Mouse (Mus musculus) mesoderm, embryonic 11.5 days (tissue): ENCODE data around the gene Tcn2.
"Not testable (repeated sequence)": the region's sequence is repeated elsewhere in the genome, so short reads cannot be mapped to it uniquely, and the experiment has no call there.

Experiments used
- DNase-seq: peaks from one replicate; pipeline ENCODE4 v3.0.0-alpha.2; 2012; ENCODE audit warnings: low read depth, low spot score

Tcn2 gene

DNA sequence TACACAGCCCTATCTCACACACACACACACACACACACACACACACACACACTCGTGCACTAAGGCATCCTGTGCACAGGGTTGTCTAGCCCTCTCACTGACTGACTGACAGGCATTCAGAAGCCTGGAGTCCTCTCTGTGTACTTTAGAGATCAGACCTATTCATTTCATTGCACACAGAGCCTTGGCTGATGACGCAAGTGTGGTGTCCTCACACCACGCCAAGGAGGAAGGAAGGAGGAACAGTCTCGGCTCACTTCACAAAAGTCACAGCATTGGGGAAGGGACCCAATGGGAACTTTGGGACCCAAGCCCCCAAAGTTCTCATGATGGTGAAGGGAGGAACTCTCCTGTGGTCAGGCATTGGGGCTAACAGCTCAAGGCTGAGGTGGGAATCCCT is 1.9 kb downstream of the Tcn2 start:
- DNase-seq = no peak

DNA sequence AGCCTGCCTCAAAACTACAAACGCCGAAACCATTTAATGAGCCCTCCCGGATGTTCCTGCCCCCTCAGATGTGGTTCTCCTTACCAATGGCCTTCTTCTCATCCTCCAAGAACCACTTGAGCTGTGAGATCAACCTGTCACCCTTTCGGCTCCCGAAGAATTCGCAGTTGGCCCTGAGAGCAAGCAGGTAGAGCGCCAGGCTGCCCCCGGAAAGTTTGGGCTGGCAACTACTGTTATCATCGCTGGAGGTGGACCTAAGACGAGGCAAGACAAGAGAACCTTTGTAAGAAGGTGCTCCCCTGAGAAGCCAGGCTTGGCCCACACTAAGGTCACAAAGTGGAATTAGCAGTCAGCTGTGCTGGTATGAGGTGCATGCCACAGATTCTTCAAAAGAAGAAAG is 6.0 kb downstream of the Tcn2 start:
- DNase-seq = no peak

DNA sequence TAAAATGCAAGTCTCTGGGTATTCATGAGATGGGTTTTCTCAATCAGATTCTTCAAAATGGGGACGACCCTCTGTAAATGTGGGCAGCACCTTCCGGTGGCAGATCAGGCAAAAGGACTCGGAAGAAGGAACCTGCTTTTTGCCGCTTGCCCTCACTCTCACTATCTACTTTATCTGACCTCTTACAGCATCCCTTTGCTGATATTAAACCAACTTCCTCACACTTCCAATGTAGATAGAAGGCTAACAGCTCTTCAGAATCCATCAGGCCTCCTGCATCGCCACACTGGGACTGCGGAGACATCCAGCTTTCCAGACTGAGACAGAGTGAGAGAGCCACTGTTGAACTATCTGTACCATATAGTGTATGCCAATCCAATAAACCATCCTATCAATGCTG is 9.2 kb downstream of the Tcn2 start:
- no peak for DNase-seq

DNA sequence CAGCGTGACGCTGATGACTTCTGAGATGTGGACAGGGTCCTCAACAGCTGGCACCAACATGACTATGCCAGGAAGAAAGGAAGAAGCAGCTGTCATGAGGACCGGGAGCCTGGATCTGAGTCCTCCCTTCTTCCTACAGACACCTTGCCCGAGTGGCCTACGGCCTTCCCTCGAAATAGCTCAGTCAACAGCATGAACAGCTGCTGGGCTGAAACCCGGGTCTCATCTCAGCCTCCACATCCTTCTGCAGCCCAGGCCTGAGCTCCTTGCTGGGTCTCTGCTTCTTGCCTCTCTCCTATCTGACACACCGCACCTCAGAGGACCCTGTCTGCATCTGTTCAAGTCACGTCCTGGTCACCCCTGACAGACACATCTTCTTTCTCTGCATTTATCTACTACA is 9.8 kb downstream of the Tcn2 start:
- DNase-seq = no peak

DNA sequence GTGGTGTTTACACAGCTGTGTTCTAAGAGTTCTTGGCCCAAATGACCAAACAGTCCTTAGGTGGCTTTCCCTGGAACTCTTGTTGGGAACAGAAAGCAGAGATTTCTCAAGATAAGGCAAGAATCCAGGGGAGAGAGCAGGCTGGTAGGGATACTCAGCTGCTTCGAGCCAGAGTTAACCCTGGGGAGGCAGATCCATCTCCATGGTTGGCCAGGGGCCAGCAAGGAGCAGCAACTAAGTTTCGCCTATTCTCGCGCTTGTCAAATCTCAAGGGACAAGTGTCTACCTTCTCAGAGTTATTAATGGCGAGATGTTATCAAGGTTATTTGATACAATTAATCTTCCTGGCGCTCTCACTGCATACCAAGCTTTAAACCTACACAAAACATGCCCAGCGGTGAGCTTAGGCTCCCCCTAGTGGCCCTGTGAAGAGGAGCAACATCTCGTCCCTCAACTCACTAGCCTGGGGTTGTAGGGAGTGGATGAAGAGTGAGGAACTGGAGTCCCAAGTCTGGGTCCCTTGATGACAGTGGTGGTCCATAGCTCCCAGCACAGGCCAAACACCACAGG is 10.6 kb downstream of the Tcn2 start:
- peak; percentile 58 for DNase-seq

DNA sequence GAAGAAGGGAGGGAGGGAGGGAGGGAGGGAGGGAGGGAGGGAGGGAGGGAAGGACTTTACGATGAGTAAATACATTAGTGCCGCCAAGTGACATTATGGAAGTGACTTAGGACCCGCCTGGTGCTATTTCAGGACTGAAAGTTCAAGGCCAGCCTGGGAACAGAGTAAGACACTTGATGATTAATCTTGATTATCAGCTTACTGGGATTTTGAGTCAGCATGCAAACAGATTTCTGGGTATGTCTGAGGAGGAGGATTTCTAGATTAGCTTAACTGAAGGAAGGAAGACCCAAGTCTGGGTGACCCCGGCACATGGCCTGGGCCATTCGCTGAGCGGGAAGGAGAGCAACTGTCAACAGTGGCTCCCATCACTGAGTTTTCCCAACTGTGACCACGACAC is 11.5 kb downstream of the Tcn2 start:
- no peak for DNase-seq

DNA sequence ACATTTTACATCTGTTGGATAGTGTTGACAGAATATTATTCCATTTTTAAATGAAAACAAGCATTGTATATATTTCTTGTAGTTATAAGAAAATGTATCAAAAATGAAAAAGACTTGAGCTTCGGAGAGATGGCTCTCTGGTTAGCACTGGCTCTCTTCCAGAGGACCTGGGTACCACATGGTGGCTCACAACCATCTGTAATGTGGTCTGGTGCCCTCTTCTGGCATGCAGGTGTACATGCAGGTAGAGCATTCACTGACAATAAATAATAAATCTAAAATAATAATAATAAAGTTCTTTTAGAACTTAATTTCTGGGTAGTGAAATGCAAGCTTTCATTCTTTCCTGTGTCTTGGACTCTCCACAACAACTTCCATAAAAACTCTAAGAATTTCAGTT is 13.2 kb downstream of the Tcn2 start:
- peak; percentile 18 for DNase-seq

DNA sequence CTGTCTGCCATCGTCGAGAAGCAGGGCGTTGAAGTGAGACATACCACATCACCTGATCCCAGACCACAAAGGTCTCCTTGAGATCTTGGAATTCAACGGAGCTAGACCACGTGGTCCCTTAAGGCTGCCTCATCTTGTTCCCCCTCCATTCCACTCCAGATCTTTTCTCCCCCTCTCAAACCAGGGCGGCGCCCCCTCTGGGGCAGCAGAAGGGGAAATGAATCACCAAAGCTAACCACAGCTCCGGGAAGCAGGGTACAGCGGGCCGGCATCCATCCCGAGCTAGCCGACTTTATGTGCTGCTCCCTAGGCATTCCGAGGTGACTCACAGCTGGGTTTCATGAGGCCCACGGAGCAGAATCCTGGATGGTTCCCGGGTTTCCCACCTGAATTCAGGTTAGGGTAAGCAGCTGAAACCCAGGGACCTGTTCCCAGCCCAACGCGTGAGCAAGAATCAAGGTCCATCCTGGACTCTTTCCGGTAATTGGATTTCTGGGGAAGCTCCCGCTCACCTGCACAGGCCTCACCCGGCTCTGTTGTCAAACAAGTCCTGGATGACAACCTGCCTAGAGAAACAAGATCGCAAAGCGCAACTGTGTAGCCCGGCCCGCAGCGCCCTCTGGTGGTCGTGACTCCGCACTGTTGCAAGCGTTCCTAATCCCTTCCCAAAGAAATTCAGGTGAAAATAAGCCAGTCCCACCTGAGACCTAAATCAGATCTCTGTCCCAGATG is 17.7 kb downstream of the Tcn2 start, which contains the start of gene Slc35e4:
Slc35e4 (minus strand) TSS at position 556 of the 732 bp plus-strand sequence.
- DNase-seq = peak; percentile 84

DNA sequence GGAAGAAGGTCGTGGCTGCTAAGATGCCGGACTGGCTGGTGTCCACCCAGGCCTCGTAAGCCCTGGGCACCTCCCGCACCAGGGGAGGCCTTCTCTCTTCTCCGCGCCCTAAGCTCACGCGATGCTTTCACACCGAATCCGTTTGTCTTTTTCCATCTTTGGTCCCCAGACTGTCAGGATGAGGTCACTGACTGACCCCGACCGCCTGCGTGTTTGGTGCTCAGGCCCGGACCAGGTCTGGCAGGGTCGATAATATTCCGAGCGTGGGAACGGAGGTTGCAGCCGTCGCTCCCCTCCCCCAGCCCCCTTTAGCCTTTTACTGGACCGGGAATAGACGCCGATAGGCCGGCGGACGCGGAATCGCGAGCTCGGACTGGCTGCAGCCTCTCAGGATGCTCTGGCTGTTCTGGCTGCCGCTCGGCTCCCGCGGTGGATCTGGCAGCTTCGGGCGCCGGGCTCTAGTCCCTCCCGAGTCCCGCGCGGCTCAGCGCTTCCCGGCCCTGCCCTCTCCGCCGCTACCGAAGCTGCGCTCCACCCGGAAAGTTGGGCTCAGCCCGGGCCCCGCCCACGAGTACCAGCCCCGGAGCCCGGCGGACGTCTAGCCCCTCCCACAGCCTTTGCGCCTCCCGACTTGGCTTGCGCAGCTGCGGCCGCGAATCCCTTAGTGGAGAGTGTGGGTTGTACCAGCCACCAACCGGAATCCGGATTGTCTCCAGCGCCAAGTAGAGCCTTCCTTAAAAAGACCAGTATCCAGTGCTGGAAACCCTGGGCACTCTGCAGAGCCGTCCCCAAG is 18.4 kb downstream of the Tcn2 start:
- peak; percentile 85 for DNase-seq

DNA sequence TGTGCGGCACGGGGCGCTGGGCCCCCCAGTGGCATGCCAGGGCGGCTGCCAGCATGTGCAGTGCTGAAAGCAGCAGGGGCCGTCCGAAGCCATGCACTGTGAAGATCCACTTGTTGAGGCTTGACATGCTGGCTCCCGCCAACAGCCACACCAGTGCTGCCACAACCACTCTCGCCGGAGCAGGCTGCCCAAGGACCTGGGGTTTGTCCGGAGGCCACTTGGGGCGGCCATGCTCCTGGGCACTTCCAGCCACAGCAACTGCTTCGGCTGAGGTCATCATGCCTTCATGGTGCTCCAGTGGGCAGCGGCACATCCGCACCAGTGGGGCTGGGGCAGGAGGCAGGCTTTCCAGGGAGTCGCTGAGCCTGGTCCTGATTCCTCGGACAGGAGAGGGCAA is 19.1 kb downstream of the Tcn2 start:
- DNase-seq = peak; percentile 29

DNA sequence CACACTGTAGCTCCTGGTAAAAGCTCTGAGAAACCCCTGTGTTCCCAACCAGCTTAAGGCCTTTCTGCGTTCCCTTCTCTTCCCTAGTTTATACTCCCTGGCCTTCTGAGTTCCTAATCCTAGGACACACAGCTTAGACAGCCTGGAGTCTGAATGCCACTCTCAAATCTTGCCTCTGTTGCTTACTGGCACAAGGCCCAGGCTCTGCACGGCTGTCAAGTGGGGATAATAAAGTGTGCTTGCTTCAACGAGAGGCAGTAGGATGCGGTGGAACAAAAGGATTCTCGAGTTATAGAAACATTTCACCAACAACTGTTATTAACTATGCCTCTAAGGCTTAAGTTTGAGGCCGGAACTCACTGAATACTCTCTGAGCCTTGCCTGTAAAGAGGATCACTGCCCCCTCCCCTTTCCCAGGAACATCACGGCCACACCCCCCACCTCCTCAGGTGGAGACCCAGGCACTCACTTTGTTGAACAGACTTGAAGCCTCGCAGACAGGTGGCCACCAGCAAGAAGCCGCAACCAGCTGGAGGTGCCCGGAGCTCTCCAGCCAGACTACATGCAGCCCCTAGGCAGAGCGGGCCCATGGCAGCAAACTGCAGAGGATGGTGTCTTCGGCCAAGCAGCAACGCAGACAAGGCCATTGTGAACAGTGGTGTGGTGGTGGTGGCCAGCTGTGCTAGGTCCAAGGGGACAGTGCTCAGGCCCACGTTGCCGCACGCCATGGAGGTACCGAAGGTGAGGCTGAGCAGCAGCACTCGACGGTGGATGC is 19.7 kb downstream of the Tcn2 start:
- DNase-seq = peak; percentile 4

DNA sequence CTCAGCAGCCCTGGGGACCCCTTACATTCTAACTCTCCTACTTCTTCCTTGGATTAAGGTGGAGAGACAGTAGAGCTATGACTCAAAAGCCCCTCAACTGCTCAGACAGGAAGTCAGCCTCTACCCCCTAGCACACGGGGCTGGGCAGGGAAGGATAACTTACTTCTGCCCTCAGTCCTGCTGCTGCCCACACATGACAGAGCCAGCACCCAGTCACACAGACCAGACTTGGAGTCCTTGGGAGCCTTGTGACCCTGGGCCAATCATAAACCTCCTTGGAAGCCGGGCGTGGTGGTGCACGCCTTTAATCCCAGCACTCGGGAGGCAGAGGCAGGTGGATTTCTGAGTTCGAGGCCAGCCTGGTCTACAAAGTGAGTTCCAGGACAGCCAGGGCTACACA is 20.5 kb downstream of the Tcn2 start:
- not testable (repeated sequence) for DNase-seq

DNA sequence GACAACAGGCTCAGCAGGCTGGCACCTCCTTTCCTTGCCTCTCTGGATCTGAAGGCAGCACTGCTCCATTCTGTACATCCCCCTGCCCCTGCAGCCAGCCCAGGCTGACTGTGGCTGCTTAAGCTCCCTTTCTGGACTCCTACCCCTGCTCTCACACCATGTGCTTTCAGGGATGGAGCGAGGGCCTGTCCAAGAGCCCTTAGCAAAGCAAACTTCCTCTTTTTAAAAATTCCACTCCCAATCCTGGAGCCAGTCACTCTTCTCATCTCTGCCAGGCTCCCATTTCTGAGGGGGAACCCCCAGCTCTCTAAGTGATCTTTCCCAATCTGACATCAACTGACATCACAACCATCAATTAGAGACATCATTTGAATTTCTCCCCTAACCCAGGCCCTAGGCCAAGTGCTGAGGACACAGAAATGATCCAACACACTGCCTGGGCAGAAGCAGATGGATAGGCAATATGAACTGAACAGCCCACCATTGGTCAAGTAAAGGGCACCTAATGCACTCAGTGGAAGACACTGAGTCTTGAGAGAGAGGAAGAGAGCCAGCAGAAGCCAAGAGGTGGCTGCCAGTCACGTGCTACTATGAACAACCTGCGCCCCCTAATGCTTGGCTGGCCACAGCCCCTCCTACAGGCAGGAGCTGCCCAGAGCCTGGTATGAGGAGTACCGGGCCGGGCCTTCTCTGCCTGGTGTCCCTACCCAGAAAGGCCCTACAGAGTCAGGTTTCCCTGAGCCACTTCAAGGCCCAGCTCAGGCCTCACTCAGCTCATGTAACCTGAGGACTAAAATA is 21.2 kb downstream of the Tcn2 start:
- DNase-seq = no peak

DNA sequence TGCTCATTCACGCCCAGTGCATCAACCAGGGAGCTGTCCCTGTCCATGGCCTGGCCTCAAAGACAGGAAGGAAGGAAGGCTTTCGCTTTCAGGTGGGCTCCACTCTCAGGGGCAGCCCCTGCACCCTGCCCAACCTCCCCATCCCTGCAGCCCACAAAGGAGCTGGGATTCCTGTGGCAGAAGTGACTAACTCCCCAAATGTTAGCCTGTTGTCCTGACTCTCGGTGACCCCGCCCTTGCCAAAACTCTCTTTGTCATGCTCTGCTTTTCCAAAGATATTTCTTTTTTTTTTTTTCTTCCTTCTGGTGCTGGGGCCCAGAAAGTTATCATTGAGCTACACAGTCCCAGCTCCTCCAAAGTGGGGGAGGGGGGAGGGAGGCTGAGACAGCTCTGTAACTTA is 22.7 kb downstream of the Tcn2 start:
- DNase-seq = no peak

DNA sequence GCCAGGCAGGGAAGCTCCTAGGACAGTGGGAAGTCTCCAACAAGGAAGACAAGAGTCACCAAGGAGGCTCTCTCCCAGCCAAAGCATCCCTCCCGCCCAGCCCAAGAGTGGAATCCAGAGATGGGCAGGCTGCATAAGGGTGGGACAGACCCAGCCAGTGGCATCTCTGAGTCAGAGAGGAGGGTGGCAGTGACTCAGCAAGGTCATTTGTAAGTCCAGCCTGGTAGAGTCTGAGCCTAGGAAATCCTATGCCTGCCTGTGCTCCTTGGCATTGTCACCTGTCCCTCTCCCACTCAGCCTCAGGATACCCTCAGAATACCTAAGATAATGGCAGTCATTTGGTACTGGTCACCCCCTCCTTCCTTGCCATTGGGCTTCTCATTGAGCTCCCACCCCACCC is 26.5 kb downstream of the Tcn2 start:
- no peak for DNase-seq

DNA sequence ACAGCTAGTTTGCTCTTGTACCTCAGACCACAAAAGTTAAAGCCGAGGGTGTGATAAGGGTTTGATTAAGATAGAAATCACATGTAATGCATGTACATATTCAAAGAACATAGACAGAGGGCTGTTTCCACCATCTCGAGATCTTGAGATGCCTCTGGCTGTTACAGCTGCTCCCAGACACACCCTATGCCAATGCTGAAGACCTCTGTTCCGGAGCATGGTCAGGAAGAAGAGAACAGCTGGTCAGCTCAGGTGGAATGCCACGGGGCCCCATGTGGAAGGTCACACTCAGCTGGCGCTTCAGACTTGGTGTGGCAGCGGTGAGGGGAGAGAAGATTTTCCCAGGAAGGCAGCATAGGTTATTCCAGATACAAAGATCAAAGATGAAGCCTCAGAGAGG is 27.3 kb downstream of the Tcn2 start:
- no peak for DNase-seq

DNA sequence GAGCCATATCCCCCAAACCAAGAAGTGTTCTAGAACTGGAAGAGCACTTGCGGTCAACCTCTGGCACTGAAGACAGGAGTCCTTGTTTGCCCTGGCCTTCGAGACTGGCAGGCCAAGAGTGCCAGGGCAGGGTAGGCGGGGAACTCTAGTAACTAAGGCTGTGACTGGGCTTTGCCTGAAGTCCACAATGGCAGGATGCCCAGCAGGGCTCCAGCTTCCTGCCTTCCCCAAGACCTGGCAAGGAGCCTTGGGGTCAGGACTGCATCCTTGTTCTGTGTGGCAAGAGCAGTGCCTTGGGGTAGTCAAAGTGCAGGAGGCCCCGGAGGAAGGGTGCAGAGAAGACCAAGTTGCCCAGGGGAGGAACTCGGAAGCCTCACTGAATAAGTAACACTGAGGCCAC is 28.9 kb downstream of the Tcn2 start:
- no peak for DNase-seq

DNA sequence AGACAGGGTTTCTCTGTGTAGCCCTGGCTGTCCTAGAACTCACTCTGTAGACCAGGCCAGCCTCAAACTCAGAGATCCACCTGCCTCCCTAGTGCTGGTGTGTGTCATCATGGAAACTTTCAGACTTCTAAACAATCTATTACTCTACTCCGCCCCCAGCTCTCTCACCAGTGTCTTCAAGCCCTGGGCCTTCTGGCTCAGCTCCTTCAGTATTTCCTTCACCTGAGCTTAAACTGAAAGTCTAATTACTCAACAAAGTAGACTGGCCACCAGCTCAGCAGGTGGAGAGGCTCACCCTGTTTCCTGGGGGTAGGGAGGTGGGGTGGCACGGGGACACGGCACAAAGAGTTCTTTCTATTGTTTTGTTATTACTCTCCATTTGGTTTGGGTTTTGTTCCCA is 29.4 kb downstream of the Tcn2 start:
- no peak for DNase-seq

DNA sequence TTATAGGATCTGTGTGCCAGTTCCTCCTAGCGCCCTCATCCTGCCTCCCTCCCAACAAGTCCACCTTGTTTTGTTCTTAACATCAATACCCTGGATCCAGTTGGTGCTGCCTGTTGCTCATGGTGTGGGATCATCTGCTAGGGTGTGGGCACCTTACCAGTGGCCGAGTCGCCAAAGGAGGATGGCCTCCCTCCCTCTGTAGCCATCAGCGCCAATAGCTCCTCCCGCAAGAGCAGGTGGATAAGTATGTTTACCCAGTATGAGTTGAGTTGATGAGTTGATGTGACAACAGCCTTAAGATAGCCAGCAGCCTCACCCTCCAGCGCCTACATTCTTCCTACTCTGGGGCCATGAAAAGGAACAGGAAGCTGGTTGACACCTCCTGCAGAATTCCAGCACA is 31.7 kb downstream of the Tcn2 start:
- no peak for DNase-seq

DNA sequence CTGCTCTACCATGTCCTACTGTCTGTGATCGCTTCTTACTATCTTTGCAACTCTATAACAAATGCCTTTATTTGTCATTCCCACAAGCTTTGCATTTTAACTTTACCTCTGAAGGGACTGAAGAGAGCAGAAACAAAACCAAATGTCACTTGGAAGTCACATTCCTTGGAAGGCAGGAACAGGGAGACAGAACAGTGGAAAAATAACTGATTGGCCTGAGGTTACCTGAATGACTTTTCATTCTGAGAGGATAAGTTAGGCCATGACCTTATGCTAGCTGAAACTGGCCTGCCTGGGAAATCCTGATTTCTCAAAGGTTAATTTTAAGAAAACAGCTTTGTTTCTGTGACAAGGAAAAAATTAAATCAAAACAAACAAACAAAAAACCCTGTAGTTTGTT is 36.0 kb downstream of the Tcn2 start:
- DNase-seq = no peak

DNA sequence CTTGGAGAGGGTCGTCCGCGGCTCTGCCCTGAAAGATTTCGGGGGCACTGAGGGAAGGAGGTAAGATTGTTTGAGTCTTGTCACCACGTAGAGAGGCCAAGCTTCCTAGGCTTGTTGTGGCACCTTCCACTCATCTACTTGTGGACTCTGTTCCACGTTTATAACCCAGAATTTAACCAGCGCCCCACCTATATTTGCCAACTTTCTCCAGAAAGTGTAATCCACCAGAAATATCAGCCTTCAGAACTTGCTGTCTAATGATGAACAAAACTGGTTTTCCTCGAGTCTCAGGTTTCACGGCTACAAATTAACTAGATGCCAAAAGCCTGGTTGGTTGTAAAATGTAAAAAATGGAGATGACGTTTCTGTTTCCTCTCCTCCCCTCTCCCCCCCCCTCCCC is 36.5 kb downstream of the Tcn2 start:
- peak; percentile 47 for DNase-seq
